Mouse (Mus musculus) kidney, postnatal 0 days (tissue): Measurements from ENCODE around the gene Gas2l3. TPM values are rescaled to one million over a fixed set of nuclear protein-coding genes. Genes with fewer than 3 reads are reported as not detected.

Source experiments
- ATAC-seq: fragments of 200-750 bp; cut with Nextera tagmentation; replicated peaks from 2 replicates; pipeline ENCODE4 v1.8.0; 2017; ENCODE audit warnings: low read depth, moderate number of reproducible peaks, moderate TSS enrichment, moderate library complexity; ENCODE audit not compliant: low FRiP score
- DNase-seq: peaks from one replicate; pipeline ENCODE4 v3.0.0-alpha.2; 2016; ENCODE audit warnings: low spot score
- H3K27ac ChIP-seq: fragments of 300-500 bp; sonication (generic); 2 replicates; pipeline ENCODE4 v1.5.1; 2014; ENCODE audit warnings: mild to moderate bottlenecking
- H3K27me3 ChIP-seq: fragments of 300-500 bp; sonication (generic); 2 replicates; pipeline ENCODE4 v1.6.1; 2014; ENCODE audit warnings: low read length, mixed read lengths; ENCODE audit not compliant: insufficient read depth
- H3K36me3 ChIP-seq: fragments of 300-500 bp; sonication (generic); 2 replicates; pipeline ENCODE4 v1.6.1; 2014; ENCODE audit warnings: low read length, mixed read lengths; ENCODE audit not compliant: insufficient read depth
- H3K4me1 ChIP-seq: fragments of 300-500 bp; sonication (generic); replicated peaks from 2 replicates; pipeline ENCODE4 v1.6.1; 2014; ENCODE audit warnings: antibody characterized with exemption, low read length, mixed read lengths; ENCODE audit not compliant: insufficient read depth
- H3K4me2 ChIP-seq: fragments of 300-500 bp; sonication (generic); 2 replicates; pipeline ENCODE4 v1.6.1; 2014; ENCODE audit warnings: mild to moderate bottlenecking, low read length, moderate library complexity, mixed read lengths
- H3K4me3 ChIP-seq: fragments of 300-500 bp; sonication (generic); replicated peaks from 2 replicates; pipeline ENCODE4 v1.5.1; 2014; ENCODE audit warnings: low read depth, low read length
- H3K9ac ChIP-seq: fragments of 300-500 bp; sonication (generic); 2 replicates; pipeline ENCODE4 v1.6.1; 2014; ENCODE audit warnings: low read depth, low read length
- H3K9me3 ChIP-seq: fragments of 300-500 bp; sonication (generic); replicated peaks from 2 replicates; pipeline ENCODE4 v1.6.1; 2016; ENCODE audit warnings: low read length, inconsistent platforms, mixed read lengths
- CTCF ChIP-seq: IDR thresholded peaks from 2 replicates; pipeline ENCODE4 v1.5.1; 2016; ENCODE audit warnings: antibody characterized with exemption, low read depth, mild to moderate bottlenecking, moderate library complexity
- WGBS: fragments of 180-500 bp; shearing (Covaris S2); extraction: QIAGEN DNeasy Blood & Tissue Kit; methylation state at CpG from one replicate; pipeline ENCODE4 v1.1.7; 2014; 5-methylcytosine and 5-hydroxymethylcytosine counted together
- polyA plus RNA-seq: library from polyadenylated mRNA; unstranded; fragments of >200 nt; fragmentation: Nextera tagmentation; extraction: Ambion mirVana; gene quantifications from 2 replicates; pipeline ENCODE4 v1.2.1, GENCODE M21; 2015

Gene Gas2l3
- polyA plus RNA-seq, 1 experiment from 2014 or later: 7.2 TPM

DNA sequence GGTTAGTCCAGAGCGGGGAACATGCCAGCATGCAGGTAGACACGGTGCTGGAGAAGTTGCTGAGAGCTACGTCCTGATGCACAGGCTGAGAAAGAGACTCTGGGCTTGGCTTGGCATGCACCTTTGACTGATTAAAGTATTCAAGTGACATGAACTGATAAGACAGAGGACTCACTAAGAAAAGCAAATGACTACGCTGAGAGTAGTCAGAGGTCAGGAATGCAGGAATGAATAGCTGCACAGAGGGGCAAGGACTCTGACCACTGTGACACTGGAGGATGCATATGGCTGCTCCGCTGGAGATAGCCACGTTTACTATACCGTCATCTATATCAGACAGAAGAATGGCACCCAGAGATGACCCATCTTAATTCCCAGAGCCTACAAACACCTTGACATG, 4.4 kb downstream of the Gas2l3 start:
- TF ChIP-seq CTCF: no peak
- H3K9me3 ChIP-seq: no peaks in the 10 kb centered on the region
- no peaks in the 10 kb centered on the region for H3K36me3 ChIP-seq
- H3K4me3 ChIP-seq: no peak overlapping the region
- H3K4me2 ChIP-seq: no peak overlapping the region
- no peak overlapping the region for H3K27ac ChIP-seq
- H3K4me1 ChIP-seq: no peaks in the 10 kb centered on the region
- ATAC-seq (no peak), DNase-seq (no peak)
- H3K27me3 ChIP-seq: no peaks in the 10 kb centered on the region
- no peak overlapping the region for H3K9ac ChIP-seq
- WGBS: 92% methylated on average over 7 of the region's 7 CpGs

DNA sequence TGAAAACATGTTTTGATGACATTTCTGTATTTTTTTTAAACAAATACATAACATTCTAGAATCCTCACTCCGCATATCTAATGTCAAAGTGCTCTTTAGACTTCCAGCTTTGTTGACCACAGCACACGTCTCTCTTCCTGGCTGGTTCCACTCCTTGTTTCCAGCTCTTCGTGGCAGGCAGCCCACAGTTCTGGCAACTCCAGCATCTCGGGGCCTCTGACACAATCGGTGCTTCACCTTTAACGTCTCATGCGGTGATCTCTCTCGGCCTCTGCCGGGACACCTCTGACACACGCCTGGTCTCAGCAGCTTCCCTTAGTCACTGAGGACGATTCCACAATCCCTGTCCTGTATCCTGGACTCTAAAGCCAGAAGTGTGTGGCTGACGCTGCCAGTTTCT, 5.8 kb downstream of the Gas2l3 start:
- Histone ChIP-seq H3K36me3 (no peaks in the 10 kb centered on the region), H3K4me1 (no peaks in the 10 kb centered on the region), H3K27ac (no peak overlapping the region), H3K27me3 (no peaks in the 10 kb centered on the region), H3K4me2 (no peak overlapping the region), H3K9me3 (no peaks in the 10 kb centered on the region), H3K4me3 (no peak overlapping the region), H3K9ac (no peak overlapping the region)
- WGBS: 85% methylated on average over 12 of the region's 12 CpGs
- DNase-seq (no peak), ATAC-seq (no peak)
- no peak for TF ChIP-seq CTCF

DNA sequence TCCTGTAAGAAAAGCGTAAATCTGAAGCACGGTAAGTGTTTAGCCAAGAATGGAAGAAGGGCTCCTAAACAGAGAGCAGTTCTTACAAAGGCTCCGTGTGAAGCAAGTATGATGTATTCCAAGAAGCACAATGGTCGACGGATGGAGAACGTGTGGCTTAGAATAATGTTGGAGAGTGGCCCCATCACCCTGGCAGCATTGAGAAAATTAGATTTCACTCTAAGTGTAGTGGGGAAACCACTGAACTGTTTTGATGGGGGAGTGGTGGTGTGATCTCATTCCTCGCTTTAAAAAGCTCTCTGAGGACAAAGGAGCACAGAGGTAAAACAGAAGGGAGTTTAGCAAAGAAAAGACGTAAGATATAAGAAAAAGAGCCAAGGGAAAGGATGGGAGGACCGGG, 6.3 kb downstream of the Gas2l3 start:
- Histone ChIP-seq H3K27ac (no peak overlapping the region), H3K4me2 (no peak overlapping the region), H3K9me3 (no peaks in the 10 kb centered on the region), H3K36me3 (no peaks in the 10 kb centered on the region), H3K27me3 (no peaks in the 10 kb centered on the region), H3K4me3 (no peak overlapping the region), H3K9ac (no peak overlapping the region), H3K4me1 (no peaks in the 10 kb centered on the region)
- no peak for TF ChIP-seq CTCF
- DNase-seq (no peak), ATAC-seq (no peak)
- WGBS: 81% methylated on average over 9 of the region's 9 CpGs

GRCm38 (mm10) chr10:89435920-89436319, 7.8 kb downstream of the Gas2l3 start:
- no peak overlapping the region for H3K4me2 ChIP-seq
- no peaks in the 10 kb centered on the region for H3K36me3 ChIP-seq
- H3K27me3 ChIP-seq: no peaks in the 10 kb centered on the region
- H3K27ac ChIP-seq: no peak overlapping the region
- ATAC-seq: no peak
- no peaks in the 10 kb centered on the region for H3K9me3 ChIP-seq
- H3K4me3 ChIP-seq: no peak overlapping the region
- H3K9ac ChIP-seq: no peak overlapping the region
- 69% methylated on average over 9 of the region's 9 CpGs for WGBS
- TF ChIP-seq CTCF: no peak
- no peaks in the 10 kb centered on the region for H3K4me1 ChIP-seq
- no peak for DNase-seq

- ATAC-seq: no peak
- H3K9ac ChIP-seq: no peak overlapping the region
- no peaks in the 10 kb centered on the region for H3K27me3 ChIP-seq
- DNase-seq: no peak
- no peaks in the 10 kb centered on the region for H3K36me3 ChIP-seq
- no peak overlapping the region for H3K27ac ChIP-seq
- H3K4me2 ChIP-seq: no peak overlapping the region
- no peaks in the 10 kb centered on the region for H3K9me3 ChIP-seq
- H3K4me3 ChIP-seq: no peak overlapping the region
- TF ChIP-seq CTCF: no peak
- no peaks in the 10 kb centered on the region for H3K4me1 ChIP-seq
- 84% methylated on average over 12 of the region's 12 CpGs for WGBS
These were observed 8.4 kb downstream of the Gas2l3 start for GRCm38 (mm10) chr10:89435413-89435812.

GRCm38 (mm10) chr10:89434509-89435210, 9.1 kb downstream of the Gas2l3 start:
- 66% methylated on average over 17 of the region's 17 CpGs for WGBS
- TF ChIP-seq CTCF: no peak
- no peak for ATAC-seq
- Histone ChIP-seq H3K9me3 (no peaks in the 10 kb centered on the region), H3K4me3 (no peak overlapping the region), H3K27ac (no peak overlapping the region), H3K9ac (no peak overlapping the region), H3K36me3 (no peaks in the 10 kb centered on the region), H3K27me3 (no peaks in the 10 kb centered on the region), H3K4me1 (no peaks in the 10 kb centered on the region), H3K4me2 (no peak overlapping the region)
- DNase-seq: no peak

DNA sequence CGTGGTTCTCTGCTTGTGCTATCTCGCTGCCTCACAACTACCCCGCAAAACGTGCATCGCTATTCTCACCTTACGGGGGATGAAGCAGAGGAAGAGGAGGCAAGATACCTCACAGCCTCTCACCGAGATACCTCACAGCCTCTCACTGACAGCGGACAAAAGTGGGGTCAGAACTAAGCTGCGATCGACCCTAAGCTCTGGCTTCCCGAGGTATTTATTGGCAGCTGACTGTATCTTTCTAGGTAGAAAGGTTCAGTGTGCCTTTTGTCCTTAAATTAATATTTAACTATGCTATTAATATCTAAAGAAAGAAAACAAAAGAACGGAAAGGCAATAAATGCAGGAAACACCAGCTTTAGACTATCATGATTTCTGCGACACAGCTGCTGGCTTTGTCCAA, 11.0 kb downstream of the Gas2l3 start:
- Histone ChIP-seq H3K9ac (no peak overlapping the region), H3K4me3 (no peak overlapping the region), H3K4me2 (no peak overlapping the region), H3K27me3 (no peaks in the 10 kb centered on the region), H3K4me1 (no peaks in the 10 kb centered on the region), H3K36me3 (no peaks in the 10 kb centered on the region), H3K9me3 (no peaks in the 10 kb centered on the region), H3K27ac (no peak overlapping the region)
- ATAC-seq (no peak), DNase-seq (no peak)
- WGBS: 84% methylated on average over 13 of the region's 13 CpGs
- no peak for TF ChIP-seq CTCF
